Mouse (Mus musculus) cerebellum, adult 11 months (tissue): Measurements from ENCODE around the gene Kcnj3.

Experiments used
- DNase-seq: peaks from one replicate; pipeline ENCODE4 v3.0.0; 2022

The Kcnj3 gene

GRCm38 (mm10) chr2:55517297-55517696, 81.5 kb downstream of the Kcnj3 start:
- DNase-seq, result no peak

GRCm38 (mm10) chr2:55532738-55533491, 97.1 kb downstream of the Kcnj3 start:
- DNase-seq, result no peak

- DNase-seq, result no peak
Observed at GRCm38 (mm10) chr2:55534946-55535345, 99.2 kb downstream of the Kcnj3 start.

DNA sequence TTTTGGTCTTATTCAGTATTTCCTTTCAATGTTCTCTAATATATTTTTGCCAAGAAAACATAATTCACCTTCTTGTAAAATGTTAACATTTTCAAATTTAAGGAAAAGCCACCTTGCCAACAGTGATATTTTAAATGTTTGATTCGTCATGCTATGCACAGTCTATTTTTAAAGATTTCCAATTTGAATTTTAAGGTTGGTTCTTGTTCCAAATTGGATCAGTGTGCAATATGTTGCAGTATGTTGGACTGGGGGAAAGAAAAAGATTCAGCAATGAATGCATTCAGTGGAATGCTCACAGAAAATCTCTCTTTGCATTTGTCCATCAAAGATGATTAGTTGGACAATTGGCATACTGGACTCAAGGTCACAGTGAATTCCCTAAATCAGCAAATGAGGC, 99.7 kb downstream of the Kcnj3 start:
- no peak for DNase-seq

DNA sequence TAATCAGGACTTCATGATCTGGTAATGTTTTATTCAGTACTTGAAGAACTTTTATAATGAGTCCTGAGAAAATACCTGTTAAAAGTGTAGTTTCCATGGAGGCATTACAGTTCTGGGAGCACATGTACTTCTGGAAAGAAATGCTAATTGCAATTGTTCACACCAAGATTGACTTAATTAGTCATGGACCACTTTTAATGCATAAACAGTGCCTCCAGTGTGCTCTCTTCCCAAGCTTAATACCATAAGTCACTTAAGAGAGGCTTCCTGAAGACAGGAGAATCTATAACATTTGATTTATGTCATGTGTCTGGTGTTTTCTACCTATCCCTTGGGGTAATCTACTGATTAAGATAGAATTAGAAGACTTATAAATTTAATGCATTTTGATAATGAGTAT, 111.8 kb downstream of the Kcnj3 start:
- no peak for DNase-seq

- DNase-seq, result no peak
Observed at GRCm38 (mm10) chr2:55558368-55558985, 122.7 kb downstream of the Kcnj3 start.

DNA sequence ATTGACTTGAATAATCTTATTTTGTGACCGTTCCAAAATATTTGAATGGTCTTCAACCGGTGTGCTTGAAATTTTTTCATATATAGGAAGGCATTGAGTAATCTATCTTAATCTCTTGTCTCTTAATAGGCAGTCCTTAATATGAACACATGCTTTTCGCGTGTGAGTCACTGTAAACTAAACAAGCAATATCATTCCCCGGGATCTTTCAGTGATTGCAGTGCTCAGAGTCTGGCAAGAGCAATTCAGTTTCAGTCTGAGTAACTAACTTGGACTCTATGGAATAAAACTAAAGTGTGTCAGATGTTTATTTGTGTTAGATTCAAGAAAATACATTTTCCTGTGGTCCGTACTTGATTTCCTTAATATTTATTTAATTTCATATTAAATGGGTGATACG, 133.5 kb downstream of the Kcnj3 start:
- no peak for DNase-seq

DNA sequence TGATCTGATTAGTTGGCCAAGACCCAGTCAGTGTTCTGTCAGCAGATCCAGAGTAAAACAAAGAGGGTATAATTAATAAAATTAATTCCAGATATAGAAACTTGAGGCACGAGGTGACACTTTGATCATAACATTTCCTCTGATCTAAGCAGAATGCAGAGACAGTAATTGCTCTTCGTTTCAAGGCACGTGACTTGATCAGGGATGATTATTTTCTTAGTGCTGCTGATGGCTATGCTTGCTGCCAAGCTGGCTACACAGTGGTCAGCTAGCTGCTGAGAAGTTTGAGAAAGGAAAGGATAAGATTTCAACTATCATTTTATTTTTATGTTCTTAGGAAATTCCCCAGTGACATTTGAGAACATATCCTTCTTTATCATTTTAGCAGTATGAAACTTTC, 135.7 kb downstream of the Kcnj3 start:
- DNase-seq, result no peak

DNA sequence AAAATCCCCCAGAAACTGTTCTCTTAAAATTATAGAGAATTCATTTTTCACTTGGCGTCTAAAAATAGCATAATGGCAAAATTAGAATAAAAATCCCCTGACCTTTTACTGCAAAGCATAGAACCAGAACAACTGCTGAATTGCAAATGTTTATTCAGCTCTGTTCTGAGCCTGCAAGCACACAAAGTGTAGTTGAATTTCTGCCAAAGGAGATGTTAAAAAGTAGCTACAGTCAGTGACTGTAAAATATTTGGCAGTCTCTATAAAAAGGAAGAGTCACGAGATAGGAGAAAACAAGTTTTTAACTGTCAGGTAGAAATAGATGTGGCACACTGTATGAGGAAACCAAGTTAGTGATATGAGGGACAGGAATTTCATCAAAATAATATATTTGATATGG, 144.5 kb downstream of the Kcnj3 start:
- no peak for DNase-seq

GRCm38 (mm10) chr2:55591226-55591988, 155.6 kb downstream of the Kcnj3 start:
- no peak for DNase-seq
